Mouse (Mus musculus) forebrain, embryonic 11.5 days (tissue): Measurements from ENCODE around the gene Ccna1. TPM values are rescaled to one million over a fixed set of nuclear protein-coding genes. Genes with fewer than 3 reads are reported as not detected.

Experiments used
- ATAC-seq: fragments of 200-750 bp; cut with Nextera tagmentation; replicated peaks from 2 replicates; pipeline ENCODE4 v1.8.0; 2017; ENCODE audit warnings: moderate TSS enrichment; ENCODE audit not compliant: low FRiP score
- DNase-seq: peaks from one replicate; pipeline ENCODE4 v3.0.0-alpha.2; 2017; ENCODE audit warnings: low spot score
- H3K27ac ChIP-seq: fragments of 300-500 bp; sonication (generic); 2 replicates; pipeline ENCODE4 v1.5.1; 2014; ENCODE audit warnings: low read depth, low read length
- H3K27me3 ChIP-seq: fragments of 300-500 bp; sonication (generic); 2 replicates; pipeline ENCODE4 v1.6.1; 2014; ENCODE audit warnings: mild to moderate bottlenecking, low read length, mixed read lengths; ENCODE audit not compliant: control insufficient read depth, insufficient read depth
- H3K36me3 ChIP-seq: fragments of 300-500 bp; sonication (generic); 2 replicates; pipeline ENCODE4 v1.6.1; 2014; ENCODE audit warnings: mild to moderate bottlenecking, low read length, moderate library complexity, mixed read lengths; ENCODE audit not compliant: control insufficient read depth, insufficient read depth
- H3K4me1 ChIP-seq: fragments of 300-500 bp; sonication (generic); replicated peaks from 2 replicates; pipeline ENCODE4 v1.6.1; 2014; ENCODE audit warnings: low read length, mixed read lengths; ENCODE audit not compliant: control insufficient read depth, insufficient read depth
- H3K4me2 ChIP-seq: fragments of 300-500 bp; sonication (generic); 2 replicates; pipeline ENCODE4 v1.6.1; 2014; ENCODE audit warnings: low read depth, mild to moderate bottlenecking, low read length, moderate library complexity, mixed read lengths; ENCODE audit not compliant: severe bottlenecking
- H3K4me3 ChIP-seq: fragments of 300-500 bp; sonication (generic); 2 replicates; pipeline ENCODE4 v1.5.1; 2014; ENCODE audit warnings: low read depth, low read length
- H3K9ac ChIP-seq: fragments of 300-500 bp; sonication (generic); 2 replicates; pipeline ENCODE4 v1.6.1; 2014; ENCODE audit warnings: low read length
- H3K9me3 ChIP-seq: fragments of 300-500 bp; sonication (generic); 2 replicates; pipeline ENCODE4 v1.6.1; 2016; ENCODE audit warnings: low read length, mixed read lengths; ENCODE audit not compliant: control insufficient read depth
- whole genome bisulfite sequencing: fragments of 180-500 bp; shearing (Covaris S2); extraction: QIAGEN DNeasy Blood & Tissue Kit; methylation state at CpG from one replicate; pipeline ENCODE4 v1.1.7; 2014; 5-methylcytosine and 5-hydroxymethylcytosine counted together
- polyA plus RNA-seq: library from polyadenylated mRNA; unstranded; fragments of >200 nt; fragmentation: Nextera tagmentation; extraction: Ambion mirVana; gene quantifications from 2 replicates; pipeline ENCODE4 v1.2.1, GENCODE M21; 2014

The Ccna1 gene
- polyA plus RNA-seq, 1 experiment from 2014 or later, result 3.6 TPM

- Histone ChIP-seq H3K27ac (no peak overlapping the region), H3K4me1 (no peaks in the 10 kb centered on the region; the same call in 1 of the 2 replicates), H3K4me2 (no peak overlapping the region), H3K9ac (no peak overlapping the region), H3K9me3 (no peaks in the 10 kb centered on the region), H3K4me3 (no peak overlapping the region), H3K36me3 (no peaks in the 10 kb centered on the region), H3K27me3 (no peaks in the 10 kb centered on the region)
- 61% methylated on average over 6 of the region's 6 CpGs for WGBS
- no peak for DNase-seq
- no peak for ATAC-seq
Observed at GRCm38 (mm10) chr3:55078233-55078632, 22.9 kb upstream of the Ccna1 start.

DNA sequence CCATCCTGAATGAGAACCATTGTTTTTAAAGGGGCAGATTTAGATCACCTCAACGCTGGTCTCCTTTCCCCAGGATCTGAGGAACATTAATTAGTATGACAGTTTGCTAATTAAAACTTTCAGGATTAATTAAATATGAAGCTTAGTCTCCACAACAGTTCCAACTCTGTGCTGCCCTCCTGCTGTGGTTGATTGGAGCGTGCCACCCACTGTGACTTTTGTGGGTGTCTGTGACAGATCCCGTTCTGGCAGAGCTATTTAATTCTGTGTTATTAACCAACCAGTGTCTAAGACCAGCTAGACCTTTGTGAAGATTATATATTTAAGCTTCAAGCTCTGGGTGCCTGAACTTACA, 20.0 kb upstream of the Ccna1 start:
- H3K4me2 ChIP-seq, result no peak overlapping the region
- H3K4me1 ChIP-seq, result no peaks in the 10 kb centered on the region; the same call in 1 of the 2 replicates
- no peak overlapping the region for H3K9ac ChIP-seq
- no peaks in the 10 kb centered on the region for H3K27me3 ChIP-seq
- H3K27ac ChIP-seq, result no peak overlapping the region
- 22% methylated on average over 3 of the region's 3 CpGs for WGBS
- no peaks in the 10 kb centered on the region for H3K9me3 ChIP-seq
- ATAC-seq (peak; percentile 82), DNase-seq (peak; percentile 72)
- H3K4me3 ChIP-seq, result no peak overlapping the region
- H3K36me3 ChIP-seq, result no peaks in the 10 kb centered on the region

DNA sequence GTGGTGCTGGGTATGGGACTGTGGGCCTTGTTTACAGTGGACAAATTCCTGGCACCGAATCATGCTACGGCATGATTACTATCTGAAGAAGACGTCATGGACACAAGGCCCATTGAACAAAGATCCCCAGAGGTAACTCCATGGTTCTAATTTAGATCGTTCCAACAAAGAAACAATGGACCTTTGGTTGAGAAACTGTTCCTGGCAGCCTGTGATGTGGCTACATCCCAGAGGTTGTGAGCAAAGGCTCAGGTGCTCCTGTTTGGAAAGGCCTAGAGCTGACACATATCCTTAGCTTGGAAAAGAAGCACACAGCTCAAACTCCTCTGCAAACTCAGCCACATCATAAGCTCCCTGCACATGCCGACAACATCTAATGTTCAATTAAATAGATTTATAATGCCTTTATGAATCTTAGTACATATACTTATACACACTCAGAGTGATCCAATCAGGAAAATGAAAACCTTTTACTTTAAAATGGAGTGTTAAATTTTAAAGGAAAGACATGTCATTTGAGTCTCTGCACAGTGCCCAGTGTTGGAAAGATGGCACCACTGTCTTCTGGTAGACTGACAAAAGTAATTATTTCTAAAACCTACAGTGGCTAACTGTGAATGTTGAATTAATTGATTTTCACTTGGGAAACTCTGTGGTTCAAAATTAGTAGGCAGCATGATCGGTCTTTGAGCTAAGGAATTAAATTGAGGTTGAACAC, 19.4 kb upstream of the Ccna1 start:
- 63% methylated on average over 6 of the region's 6 CpGs for WGBS
- peak; percentile 11; the same call in 1 of the 2 replicates for ATAC-seq

GRCm38 (mm10) chr3:55067791-55068434, 12.6 kb upstream of the Ccna1 start:
- no peak for DNase-seq
- Histone ChIP-seq H3K36me3 (no peaks in the 10 kb centered on the region), H3K4me3 (no peak overlapping the region), H3K9me3 (no peaks in the 10 kb centered on the region), H3K9ac (no peak overlapping the region), H3K27ac (no peak overlapping the region), H3K4me1 (no peaks in the 10 kb centered on the region), H3K27me3 (no peaks in the 10 kb centered on the region), H3K4me2 (no peak overlapping the region)
- ATAC-seq, result no peak
- WGBS, result 35% methylated on average over 7 of the region's 7 CpGs

More for the DNA sequence above, 19.4 kb upstream of the Ccna1 start:
- Histone ChIP-seq H3K9ac (no peak overlapping the region), H3K9me3 (no peaks in the 10 kb centered on the region), H3K27ac (no peak overlapping the region; the same call in 1 of the 2 replicates), H3K27me3 (no peaks in the 10 kb centered on the region), H3K4me1 (no peaks in the 10 kb centered on the region; the same call in 1 of the 2 replicates), H3K36me3 (no peaks in the 10 kb centered on the region), H3K4me2 (no peak overlapping the region), H3K4me3 (no peak overlapping the region)
- DNase-seq, result no peak

- ATAC-seq, result 0 out of 2 replicates have a peak, but pooled peaks have one; percentile 51
- WGBS, result 72% methylated on average over 12 of the region's 12 CpGs
- H3K27me3 ChIP-seq, result no peaks in the 10 kb centered on the region
- H3K4me1 ChIP-seq, result no peaks in the 10 kb centered on the region
- no peaks in the 10 kb centered on the region for H3K36me3 ChIP-seq
- no peak overlapping the region for H3K4me2 ChIP-seq
- no peaks in the 10 kb centered on the region for H3K9me3 ChIP-seq
- H3K9ac ChIP-seq, result no peak overlapping the region
- no peak overlapping the region for H3K27ac ChIP-seq
- no peak overlapping the region for H3K4me3 ChIP-seq
- DNase-seq, result no peak
Observed at GRCm38 (mm10) chr3:55066666-55067023, 11.3 kb upstream of the Ccna1 start.

DNA sequence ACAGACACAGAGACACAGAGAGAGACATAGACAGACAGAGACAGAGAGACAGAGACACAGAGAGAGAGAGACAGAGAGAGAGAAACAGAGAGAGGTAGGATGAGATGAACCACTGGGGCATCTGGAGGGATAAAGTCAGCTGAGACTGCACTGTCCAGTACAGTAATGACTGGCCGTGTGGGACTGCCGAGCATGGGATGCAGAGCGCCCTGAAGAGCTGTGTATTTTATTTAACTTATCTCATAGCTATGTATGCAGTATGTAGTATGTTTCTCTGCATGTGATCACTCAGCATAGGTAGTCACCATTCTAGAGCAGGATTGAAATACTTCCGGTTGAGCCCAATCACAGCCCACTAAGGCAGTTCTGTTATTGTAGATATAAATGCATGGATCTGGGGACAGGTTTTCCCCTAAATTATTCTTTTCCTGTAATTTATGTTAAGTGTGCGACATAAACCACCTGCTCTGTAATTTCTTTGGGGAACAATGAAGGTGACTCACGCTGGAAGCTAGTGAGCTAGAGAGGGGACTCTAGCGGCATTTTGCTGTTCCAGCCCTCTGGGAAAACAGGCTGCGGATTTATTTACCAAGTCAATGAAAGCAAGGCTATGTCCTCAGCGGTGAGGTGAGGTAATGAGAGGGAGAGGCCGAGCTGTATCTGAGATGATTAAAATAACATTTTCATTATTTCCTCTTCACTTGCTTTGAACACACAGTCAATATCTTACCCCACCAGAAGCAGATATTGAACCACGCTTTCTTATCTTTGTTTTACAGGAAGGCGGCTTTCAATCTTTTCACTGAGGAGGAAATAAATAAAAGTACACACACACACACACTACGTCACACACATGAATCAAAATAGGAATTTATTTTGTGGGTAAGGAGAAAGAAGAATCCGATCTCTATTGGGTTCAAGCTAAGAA, 10.7 kb upstream of the Ccna1 start:
- Histone ChIP-seq H3K4me1 (no peaks in the 10 kb centered on the region), H3K27ac (0 out of 2 replicates have a peak overlapping the region, but pooled peaks have one; percentile 6), H3K9me3 (no peaks in the 10 kb centered on the region), H3K36me3 (no peaks in the 10 kb centered on the region), H3K4me2 (no peak overlapping the region), H3K9ac (0 out of 2 replicates have a peak overlapping the region, but pooled peaks have one; percentile 10), H3K4me3 (no peak overlapping the region), H3K27me3 (no peaks in the 10 kb centered on the region)
- ATAC-seq (peak; percentile 55; the same call in 1 of the 2 replicates), DNase-seq (no peak)
- 65% methylated on average over 14 of the region's 14 CpGs for WGBS

DNA sequence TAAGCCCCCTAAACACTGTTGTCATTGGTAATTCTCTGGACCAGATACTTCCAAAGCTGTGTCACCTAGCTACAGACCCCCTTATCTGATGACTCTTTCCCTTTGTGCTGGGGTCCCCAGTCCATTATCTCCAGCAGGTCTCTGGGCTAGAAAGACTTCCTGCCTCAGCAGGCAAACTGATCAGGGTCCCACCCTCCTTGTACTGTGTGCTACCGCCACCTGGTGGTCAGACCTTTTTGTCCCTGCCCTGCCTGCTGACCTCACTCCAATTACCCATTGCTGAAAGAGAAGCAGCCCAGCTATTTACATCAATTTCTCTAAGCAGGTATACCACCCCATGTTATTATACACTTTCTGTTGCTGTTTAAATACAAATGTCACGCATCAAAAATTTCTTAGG, 9.1 kb upstream of the Ccna1 start:
- Histone ChIP-seq H3K4me3 (no peak overlapping the region), H3K4me1 (no peaks in the 10 kb centered on the region), H3K9ac (no peak overlapping the region), H3K36me3 (no peaks in the 10 kb centered on the region), H3K27ac (no peak overlapping the region), H3K9me3 (no peaks in the 10 kb centered on the region), H3K4me2 (no peak overlapping the region), H3K27me3 (no peaks in the 10 kb centered on the region)
- DNase-seq (peak; percentile 89), ATAC-seq (peak; percentile 82)
- WGBS, result 4% methylated on average over 2 of the region's 2 CpGs

DNA sequence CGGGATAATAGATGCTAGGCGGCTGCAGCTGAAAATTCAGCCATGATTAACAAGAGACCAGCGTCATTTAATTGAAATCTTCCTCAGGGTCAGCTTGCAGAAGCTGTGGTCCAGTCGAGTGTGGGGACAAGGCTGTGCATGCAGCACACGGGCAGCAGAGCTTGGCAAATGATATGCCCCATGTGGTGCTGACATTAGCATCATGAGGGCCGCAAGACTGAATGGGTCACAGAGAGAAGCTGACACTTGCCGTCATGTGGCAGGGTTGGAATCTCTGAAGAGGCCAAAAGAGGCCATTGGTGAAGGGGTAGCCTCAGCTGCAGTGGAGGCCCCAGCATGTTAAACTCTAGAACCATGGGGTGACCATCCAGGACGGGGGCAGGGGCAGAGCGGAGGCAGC, 7.4 kb upstream of the Ccna1 start:
- ATAC-seq, result no peak
- Histone ChIP-seq H3K9me3 (no peaks in the 10 kb centered on the region), H3K36me3 (no peaks in the 10 kb centered on the region)

More for the DNA sequence above, 7.4 kb upstream of the Ccna1 start:
- Histone ChIP-seq H3K9ac (no peak overlapping the region), H3K27me3 (no peaks in the 10 kb centered on the region), H3K4me1 (no peaks in the 10 kb centered on the region), H3K4me2 (no peak overlapping the region), H3K27ac (no peak overlapping the region), H3K4me3 (no peak overlapping the region)
- 70% methylated on average over 9 of the region's 9 CpGs for WGBS
- DNase-seq, result no peak
